Mouse (Mus musculus) lung, postnatal 0 days (tissue): ENCODE measurements around the gene Map3k6.
A peak's percentile ranks its signal among the peaks of the same experiment; 100 is the strongest.

ENCODE experiments used
- CTCF ChIP-seq: IDR thresholded peaks from 2 replicates; pipeline ENCODE4 v1.5.1; 2016; ENCODE audit warnings: antibody characterized with exemption, mild to moderate bottlenecking
- EP300 ChIP-seq: IDR thresholded peaks from 2 replicates; pipeline ENCODE4 v1.6.1; 2016; ENCODE audit warnings: antibody characterized with exemption, mild to moderate bottlenecking, control low read depth

- TF ChIP-seq CTCF = peak; percentile 21; the same call in 1 of the 2 replicates
- TF ChIP-seq EP300 = no peak
Measured at GRCm38 (mm10) chr4:133235415-133235814, 5.2 kb upstream of the Map3k6 start.
